Mouse (Mus musculus) kidney, adult 8-10 months (tissue): ENCODE data around the gene 4921507P07Rik.
"Not testable (repeated sequence)": the region's sequence is repeated elsewhere in the genome, so short reads cannot be mapped to it uniquely, and the experiment has no call there.

Source experiments
- DNase-seq, 2 experiments: peaks; one replicate each; pipeline ENCODE4 v3.0.0; 2022

The 4921507P07Rik gene

DNA sequence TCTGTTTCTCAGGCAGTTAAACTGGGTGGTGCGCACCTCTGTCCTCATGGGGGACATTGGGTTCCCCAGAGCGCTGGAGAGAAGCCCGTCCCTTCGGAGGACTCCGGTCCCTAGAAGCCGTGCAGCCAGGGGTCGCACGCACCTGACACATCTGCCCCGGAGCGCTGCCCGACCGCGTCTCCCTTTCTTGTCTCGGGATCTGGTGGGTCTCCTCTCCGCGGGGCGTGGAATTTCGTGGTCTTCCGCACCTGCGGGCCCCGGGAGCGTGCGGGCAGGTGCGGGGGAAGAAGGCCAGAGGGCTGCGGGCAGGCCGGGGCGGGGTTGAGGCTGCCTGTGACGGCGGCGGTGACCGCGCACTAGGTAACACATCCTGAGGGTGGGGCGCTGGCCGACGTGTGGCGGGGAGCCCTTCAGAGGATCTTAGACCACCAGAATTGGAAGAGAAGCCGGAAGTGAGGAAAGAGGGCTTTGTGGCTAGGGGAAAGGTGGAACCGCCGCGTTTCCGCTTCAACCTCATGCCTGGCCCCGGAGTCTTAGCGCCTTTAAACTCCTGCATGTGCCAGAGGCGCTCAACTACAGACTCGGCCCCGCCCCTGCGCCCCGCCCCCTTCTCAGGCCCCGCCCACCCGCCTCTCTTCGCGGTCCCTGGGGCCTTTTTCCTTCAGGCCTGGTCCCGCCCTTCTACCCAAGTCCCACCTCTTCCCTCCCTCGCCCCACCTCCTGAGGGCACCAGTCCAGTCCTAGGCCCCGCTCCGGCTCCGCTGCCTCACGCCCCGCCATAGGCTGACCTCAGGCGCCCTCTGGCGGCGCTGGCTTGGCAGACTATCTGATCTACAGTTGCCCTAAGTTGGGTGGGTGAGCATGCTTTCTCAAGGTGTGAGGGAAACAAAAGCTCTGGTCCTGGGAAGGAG is at the start of gene 4921507P07Rik:
4921507P07Rik (minus strand) TSS at position 332 of the 911 bp plus-strand sequence.
- peak; percentile 96 to 97 for DNase-seq

DNA sequence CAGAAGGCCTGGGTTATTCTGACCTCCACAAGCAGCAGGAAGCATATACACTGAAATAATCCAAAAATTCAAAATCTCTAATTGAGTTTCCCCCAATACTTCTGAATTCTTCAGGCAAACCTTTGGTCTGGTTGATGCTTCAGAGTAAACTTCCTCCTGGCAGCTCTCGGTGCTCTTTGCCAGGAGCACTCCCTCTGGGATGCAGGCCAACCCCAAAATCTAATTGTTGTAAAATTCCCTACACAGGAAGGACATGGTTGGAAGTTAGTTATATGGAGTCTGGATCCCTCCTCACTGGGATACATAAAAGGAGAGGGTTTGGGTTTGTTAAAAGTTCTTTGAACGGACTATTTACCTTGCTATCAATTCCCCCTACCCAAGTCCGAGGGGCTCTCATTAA is 48.3 kb upstream of the 4921507P07Rik start:
- DNase-seq, result no peak

- peak; percentile 8 to 21 for DNase-seq
Measured at GRCm38 (mm10) chr6:50641898-50642297, 45.5 kb upstream of the 4921507P07Rik start.

- no peak for DNase-seq
Measured at GRCm38 (mm10) chr6:50640377-50640776, 43.9 kb upstream of the 4921507P07Rik start.

GRCm38 (mm10) chr6:50639656-50640055 is 43.2 kb upstream of the 4921507P07Rik start:
- no peak for DNase-seq

DNA sequence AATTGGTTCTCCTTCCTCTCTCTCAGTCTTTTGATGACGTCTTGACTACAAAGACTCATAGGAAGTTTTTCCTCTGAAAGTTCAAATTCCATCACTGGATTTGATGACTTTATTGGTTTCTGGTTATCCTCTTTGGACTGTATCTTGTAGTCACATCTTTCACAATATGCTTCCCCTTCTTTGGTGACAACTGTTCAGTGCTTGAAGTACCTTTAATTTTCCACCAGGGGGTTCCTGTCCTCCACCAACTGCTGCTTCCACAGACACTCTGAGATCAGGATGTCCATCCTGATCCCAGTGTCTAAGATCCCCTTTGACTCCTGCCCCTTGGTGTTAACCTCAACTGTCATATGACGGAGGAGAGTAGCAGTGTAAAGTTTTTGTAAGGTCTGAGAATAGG is 29.7 kb upstream of the 4921507P07Rik start:
- DNase-seq, result not testable (repeated sequence)

DNA sequence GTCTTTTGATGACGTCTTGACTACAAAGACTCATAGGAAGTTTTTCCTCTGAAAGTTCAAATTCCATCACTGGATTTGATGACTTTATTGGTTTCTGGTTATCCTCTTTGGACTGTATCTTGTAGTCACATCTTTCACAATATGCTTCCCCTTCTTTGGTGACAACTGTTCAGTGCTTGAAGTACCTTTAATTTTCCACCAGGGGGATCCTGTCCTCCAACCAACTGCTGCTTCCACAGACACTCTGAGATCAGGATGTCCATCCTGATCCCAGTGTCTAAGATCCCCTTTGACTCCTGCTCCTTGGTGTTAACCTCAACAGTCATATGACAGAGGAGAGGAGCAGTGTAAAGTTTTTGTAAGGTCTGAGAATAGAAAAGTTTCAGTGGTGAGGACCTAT is 21.8 kb upstream of the 4921507P07Rik start:
- not testable (repeated sequence) for DNase-seq

DNA sequence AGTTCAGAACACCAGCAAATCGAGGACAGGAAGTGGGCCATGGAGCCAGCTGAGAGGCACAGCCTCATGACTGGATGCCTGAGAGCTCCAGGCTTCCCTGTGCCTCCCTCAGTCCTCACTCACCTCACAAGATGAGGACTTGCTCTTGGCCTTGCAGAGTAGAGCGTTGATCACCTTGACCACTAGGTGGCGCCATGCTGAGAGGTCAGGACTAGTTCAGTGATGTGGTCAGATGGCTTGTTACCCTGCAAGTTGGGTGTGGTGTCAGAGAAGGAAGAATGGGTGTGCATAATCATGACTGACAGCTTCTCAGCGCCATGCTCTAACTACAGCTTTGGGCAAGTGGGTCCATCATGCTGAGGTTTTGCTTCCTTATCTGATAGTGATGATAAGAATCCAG is 5.2 kb upstream of the 4921507P07Rik start:
- DNase-seq, result peak in 1 of 2 experiments; percentile 34

- DNase-seq, result no peak
Measured at GRCm38 (mm10) chr6:50598560-50598959, 2.1 kb upstream of the 4921507P07Rik start.

GRCm38 (mm10) chr6:50594372-50594771 is 2.1 kb downstream of the 4921507P07Rik start:
- DNase-seq, result no peak

- DNase-seq, result no peak
Measured at GRCm38 (mm10) chr6:50593334-50593845, 3.0 kb downstream of the 4921507P07Rik start.

- no peak for DNase-seq
Measured at GRCm38 (mm10) chr6:50590234-50590633, 6.2 kb downstream of the 4921507P07Rik start.

- peak; percentile 54 to 57 for DNase-seq
Measured at GRCm38 (mm10) chr6:50588251-50588650, 8.2 kb downstream of the 4921507P07Rik start.

GRCm38 (mm10) chr6:50587412-50587811 is 9.0 kb downstream of the 4921507P07Rik start:
- no peak for DNase-seq

DNA sequence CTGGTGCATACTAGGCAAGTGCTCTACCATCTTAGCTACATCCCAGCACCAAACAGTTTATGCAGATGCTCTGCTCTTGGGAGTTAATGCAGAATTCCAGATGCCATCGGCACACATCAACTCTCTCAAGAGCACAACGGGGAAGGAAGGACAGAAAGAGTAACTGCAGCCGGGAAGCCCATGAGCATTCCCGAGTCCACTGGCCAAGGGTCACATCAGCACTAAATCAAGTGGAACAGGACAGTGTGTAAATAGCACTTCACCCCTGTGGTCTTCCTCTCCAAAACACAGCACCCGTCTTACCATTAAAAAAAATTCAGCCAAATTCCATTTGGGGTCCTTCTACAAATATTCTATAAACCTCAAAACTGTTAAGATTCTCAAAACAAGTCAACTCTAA is 10.1 kb downstream of the 4921507P07Rik start:
- DNase-seq, result peak; percentile 39 to 40

DNA sequence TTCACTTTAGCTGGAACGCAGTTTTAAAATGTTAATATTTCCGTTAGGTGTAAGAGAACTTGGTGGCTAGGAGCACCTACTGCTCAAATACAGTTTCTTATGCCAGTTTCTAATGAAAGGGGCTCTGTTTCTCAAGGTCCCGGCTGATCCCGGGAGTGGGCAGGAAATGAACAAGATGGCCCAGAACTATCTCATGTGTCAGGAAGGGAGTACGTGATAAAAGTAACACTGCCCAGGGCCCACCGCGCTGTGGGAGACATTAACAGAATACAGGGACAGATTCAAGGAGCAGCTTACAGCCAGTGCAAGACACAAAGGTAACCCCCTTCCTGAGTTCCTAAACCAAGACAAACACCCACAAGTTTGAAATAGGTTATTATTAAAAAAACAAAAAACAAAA is 10.7 kb downstream of the 4921507P07Rik start:
- DNase-seq, result no peak

- DNase-seq, result no peak
Measured at GRCm38 (mm10) chr6:50571661-50572060, 24.8 kb downstream of the 4921507P07Rik start.

- DNase-seq, result no peak
Measured at GRCm38 (mm10) chr6:50566997-50567255, 29.5 kb downstream of the 4921507P07Rik start.

DNA sequence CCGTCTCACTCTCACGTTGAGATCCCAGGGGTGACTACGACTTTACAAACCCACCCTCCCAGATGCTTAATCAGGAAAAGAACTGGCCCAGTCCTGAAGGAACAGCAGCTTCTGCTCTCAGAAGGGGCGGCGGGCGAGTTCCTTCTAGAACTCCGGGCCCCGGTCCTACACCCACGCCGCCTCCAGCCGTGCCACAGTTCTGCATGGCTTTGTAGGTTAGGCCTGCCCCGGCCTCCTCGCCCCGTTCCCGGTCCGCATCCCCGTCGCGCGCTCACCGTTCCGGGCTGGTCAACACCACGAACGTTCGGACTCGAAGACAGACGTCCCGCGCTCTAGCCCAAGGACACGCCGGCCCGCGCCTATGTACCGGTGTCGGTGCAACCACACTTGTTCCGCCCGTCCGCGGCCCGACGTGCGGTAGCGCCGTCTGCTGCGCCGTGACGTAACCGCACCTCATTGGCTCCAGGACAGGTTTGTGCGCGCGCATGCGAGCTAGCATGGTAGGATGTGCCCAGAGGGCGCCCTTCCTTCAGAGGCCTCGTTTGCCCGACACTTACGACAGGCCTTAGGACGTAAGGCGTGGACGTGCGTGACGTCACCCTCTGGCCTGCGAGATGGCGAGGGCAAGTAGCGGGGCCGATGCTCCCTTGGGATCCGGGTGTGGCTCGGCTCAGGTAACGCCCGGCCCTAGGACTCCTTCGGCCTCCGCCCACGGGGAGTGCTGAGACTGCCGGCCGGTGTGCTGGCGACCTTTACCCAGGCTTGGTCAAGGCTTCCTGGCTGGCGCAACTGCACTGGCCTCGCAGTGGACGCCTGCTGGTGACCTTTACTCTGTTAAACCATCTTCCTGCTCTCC is 30.1 kb downstream of the 4921507P07Rik start, which contains the start of gene Cycs:
Cycs (minus strand) TSS at position 398 of the 856 bp plus-strand sequence.
- peak; percentile 99 to 100 for DNase-seq

GRCm38 (mm10) chr6:50563651-50564050 is 32.8 kb downstream of the 4921507P07Rik start:
- DNase-seq, result no peak

DNA sequence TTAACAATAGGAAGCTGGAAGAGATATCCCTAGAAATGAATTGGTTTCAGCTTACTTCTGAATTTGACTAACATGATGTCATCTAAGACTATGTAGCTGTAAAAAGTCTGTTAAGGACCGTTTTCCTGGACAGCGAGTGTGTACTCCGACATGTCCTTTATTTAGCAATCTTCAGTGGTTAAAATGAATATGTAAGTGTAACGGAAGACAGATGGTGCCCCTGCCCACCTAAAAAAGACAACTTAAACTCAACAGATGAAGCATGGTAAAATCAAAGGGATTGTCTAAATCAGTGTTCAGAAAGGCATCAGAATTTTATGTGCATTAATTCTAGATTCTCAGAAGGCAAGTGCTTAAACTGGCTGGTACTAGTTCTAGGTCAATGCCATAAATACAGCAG is 34.0 kb downstream of the 4921507P07Rik start:
- no peak for DNase-seq

DNA sequence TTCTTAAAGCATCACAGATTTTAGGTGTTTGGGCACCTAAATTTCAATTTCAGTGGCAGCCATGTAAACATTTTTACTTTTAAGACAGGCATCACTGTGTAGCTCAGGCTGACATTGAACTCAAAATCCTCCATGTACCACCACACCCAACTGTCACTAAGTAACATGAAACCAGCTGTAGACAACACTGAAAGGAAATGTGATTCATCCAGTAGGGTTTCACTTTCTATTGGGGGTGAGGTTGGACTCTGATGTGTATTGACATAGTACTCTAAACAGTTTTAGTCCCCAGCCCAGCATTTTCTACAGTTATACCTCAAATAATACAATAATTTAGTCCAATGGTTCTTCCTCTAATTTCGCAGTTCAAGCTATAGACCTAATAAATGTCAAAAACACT is 35.7 kb downstream of the 4921507P07Rik start:
- no peak for DNase-seq

DNA sequence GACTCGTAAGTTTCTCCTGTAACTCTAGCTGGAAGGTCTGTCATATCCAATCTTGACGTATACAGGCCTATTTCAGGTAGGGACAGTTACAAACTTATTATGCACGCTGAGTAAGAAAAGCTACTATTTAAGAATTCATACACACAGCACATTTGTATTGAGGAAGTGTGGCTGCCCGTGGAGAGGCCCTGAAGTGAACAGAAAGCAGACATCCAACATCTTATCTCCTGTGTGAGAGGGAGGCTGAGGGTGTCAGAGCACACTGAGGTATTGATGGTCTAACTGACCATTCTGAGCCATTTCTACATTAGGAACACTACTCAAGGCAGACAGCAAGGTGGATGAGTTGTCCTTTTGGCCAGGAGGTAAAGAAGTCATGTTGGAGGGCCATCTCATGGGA is 37.6 kb downstream of the 4921507P07Rik start:
- no peak for DNase-seq

DNA sequence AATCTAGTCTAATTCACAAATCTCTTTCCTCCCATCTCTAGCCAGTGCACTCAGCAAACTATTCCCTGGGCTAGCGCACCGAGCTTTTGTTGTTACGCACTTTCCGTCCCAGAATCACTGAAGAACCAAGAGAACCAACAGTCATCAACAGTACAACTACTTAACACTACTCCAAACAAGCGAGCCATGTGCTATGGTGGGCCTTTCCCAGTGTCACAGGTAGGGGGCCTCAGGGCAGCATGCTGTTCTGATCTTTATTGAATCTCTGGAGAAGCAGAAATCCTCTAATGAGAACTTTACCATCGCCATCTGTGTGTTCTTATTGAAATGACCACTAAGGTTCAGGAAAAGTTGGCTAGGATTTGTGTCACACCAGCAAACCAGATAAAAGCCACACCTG is 38.9 kb downstream of the 4921507P07Rik start:
- no peak for DNase-seq
